Mouse (Mus musculus) embryonic facial prominence, embryonic 13.5 days (tissue): ENCODE data around the gene Msl3. TPM values are rescaled to one million over a fixed set of nuclear protein-coding genes. Genes with fewer than 3 reads are reported as not detected.
"Not testable (repeated sequence)": the region's sequence is repeated elsewhere in the genome, so short reads cannot be mapped to it uniquely, and the experiment has no call there.

ENCODE experiments used
- ATAC-seq: fragments of 200-750 bp; cut with Nextera tagmentation; 2 replicates; pipeline ENCODE4 v1.8.0; 2017; ENCODE audit warnings: low read depth; ENCODE audit not compliant: insufficient number of reproducible peaks, insufficient read depth, low FRiP score, low TSS enrichment
- H3K27ac ChIP-seq: fragments of 300-500 bp; sonication (generic); 2 replicates; pipeline ENCODE4 v1.5.1; 2015; ENCODE audit warnings: moderate library complexity, mild to moderate bottlenecking, inconsistent platforms
- H3K27me3 ChIP-seq: fragments of 300-500 bp; sonication (generic); 2 replicates; pipeline ENCODE4 v1.6.1; 2015; ENCODE audit warnings: mild to moderate bottlenecking, inconsistent platforms
- H3K36me3 ChIP-seq: fragments of 300-500 bp; sonication (generic); 2 replicates; pipeline ENCODE4 v1.6.1; 2015; ENCODE audit warnings: mild to moderate bottlenecking, inconsistent platforms
- H3K4me1 ChIP-seq: fragments of 300-500 bp; sonication (generic); 2 replicates; pipeline ENCODE4 v1.6.1; 2015; ENCODE audit warnings: inconsistent platforms
- H3K4me2 ChIP-seq: fragments of 300-500 bp; sonication (generic); 2 replicates; pipeline ENCODE4 v1.6.1; 2015; ENCODE audit warnings: moderate library complexity, mild to moderate bottlenecking, inconsistent platforms
- H3K4me3 ChIP-seq: fragments of 300-500 bp; sonication (generic); 2 replicates; pipeline ENCODE4 v1.5.1; 2015; ENCODE audit warnings: mild to moderate bottlenecking, inconsistent platforms
- H3K9ac ChIP-seq: fragments of 300-500 bp; sonication (generic); 2 replicates; pipeline ENCODE4 v1.6.1; 2015; ENCODE audit warnings: mild to moderate bottlenecking, inconsistent platforms
- H3K9me3 ChIP-seq: fragments of 300-500 bp; sonication (generic); 2 replicates; pipeline ENCODE4 v1.6.1; 2016; ENCODE audit warnings: inconsistent platforms
- WGBS: fragments of 180-500 bp; shearing (Covaris S2); methylation state at CpG from one replicate; pipeline ENCODE4 v1.1.7; 2015; ENCODE audit warnings: mixed read lengths; 5-methylcytosine and 5-hydroxymethylcytosine counted together
- polyA plus RNA-seq: library from polyadenylated mRNA; unstranded; fragments of >200 nt; fragmentation: Nextera tagmentation; extraction: Ambion mirVana; gene quantifications from 2 replicates; pipeline ENCODE4 v1.2.1, GENCODE M21; 2015

The Msl3 gene
- polyA plus RNA-seq = 33.2 and 33.7 TPM in 2 replicates

DNA sequence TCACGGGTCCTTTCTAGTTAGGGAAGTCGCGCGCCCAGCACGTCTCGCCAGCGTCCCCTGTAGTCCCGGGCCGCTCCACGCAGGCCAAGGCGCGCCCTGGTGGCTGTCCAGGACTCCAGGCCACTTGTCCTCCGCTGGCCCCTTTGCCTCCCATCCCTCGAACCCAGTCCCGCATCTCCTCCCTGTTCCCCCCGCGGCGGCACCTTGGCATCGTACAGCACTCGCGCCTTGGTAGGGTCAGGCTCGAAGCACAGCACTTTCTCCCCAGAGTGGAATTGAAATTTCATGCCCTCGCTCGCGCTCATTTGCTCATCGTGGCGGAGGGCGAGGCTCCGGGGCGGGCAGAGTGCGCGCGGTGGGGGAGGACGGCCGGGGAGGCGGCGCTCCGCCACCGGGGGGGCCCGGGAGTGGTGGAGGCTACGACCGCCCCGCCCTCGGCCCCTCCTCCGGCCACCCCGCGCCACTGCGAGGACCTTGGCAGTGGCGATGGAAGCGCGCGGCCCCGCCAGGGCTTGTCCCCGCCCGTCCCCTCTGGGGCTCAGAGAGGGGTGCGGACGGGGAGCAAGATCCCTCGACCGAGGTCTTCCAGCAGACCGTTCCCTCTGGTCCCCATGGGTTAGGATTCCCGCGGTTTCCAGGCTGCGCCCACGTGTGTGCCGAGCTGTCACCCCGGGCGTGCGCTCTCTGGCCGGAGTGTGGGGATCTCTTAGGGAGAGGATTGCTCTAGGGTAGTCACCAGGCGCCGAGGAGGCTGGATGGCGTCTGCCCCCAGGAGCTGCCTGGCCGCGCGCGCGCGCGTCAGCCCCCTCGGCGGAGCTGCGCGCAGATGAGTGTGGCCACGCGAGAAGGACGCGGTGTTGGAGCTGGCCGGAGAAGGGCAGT is at the start of gene Msl3:
Gene Msl3 (minus strand): TSS at position 374 of the 882 bp plus-strand sequence.
- 29% methylated on average over 88 of the region's 88 CpGs for WGBS
- peak; percentile 89 for ATAC-seq
- Histone ChIP-seq H3K27ac (peak within 1 kb of the TSS; percentile 94), H3K4me1 (no peaks in the 10 kb centered on the region), H3K4me3 (peak within 1 kb of the TSS; percentile 53), H3K9me3 (no peaks in the 10 kb centered on the region), H3K4me2 (peak within 1 kb of the TSS; percentile 74), H3K9ac (peak within 1 kb of the TSS; percentile 73), H3K36me3 (peaks cover 4% of the 10 kb centered on the region; the same call in 1 of the 2 replicates), H3K27me3 (peaks cover 16% of the 10 kb centered on the region)

DNA sequence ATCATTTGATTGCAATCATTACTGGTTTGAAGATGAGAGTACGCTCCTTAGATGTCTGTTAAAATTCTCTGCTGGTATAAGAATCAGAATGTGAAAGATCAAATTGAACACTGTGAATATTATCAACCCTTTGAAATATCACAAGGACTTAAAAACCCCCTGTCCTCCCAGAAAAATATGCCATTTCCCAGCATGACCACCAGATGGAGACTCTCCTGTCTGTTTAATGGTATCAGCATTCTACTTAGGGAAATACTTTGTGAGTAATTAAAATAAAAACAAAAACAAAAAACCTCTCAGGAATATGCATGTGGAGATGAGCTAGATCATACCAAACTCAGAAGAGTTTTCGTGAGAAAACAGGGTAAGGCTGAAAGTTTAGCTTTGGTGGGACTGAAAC is 44.3 kb upstream of the Msl3 start:
- 60% methylated on average over 2 of the region's 2 CpGs for WGBS
- no peak overlapping the region for H3K4me2 ChIP-seq

DNA sequence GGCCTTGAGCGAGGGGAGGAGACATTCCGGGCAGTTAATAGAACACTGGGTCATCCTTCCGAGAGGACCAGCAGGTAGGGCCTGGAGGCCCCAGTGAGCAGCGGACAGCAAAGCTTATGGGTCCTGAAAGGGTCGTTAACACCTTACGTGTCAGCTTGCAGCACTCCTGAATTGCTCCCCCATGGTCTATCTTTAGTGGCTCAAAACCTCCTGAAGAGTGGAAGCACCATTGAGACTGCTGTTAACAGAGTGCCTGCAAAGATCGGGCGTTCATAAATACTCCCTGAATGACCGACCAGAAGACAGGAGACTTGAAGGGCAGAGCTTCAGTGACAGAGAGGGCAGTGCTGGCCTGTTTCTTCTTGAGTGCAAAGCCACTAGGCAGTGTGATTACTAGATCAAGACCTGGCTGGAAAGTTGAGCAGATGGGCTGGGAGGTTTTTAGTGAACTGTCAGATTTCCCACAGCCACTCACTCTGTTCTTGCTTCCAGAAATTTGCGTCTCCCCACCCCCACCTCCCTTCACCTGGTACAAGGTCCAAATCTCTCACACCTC is 787 bp upstream of the Msl3 start:
- peak overlapping the region; percentile 53 for H3K4me3 ChIP-seq
- H3K27me3 ChIP-seq = peaks cover 16% of the 10 kb centered on the region
- H3K9me3 ChIP-seq = no peaks in the 10 kb centered on the region
- H3K27ac ChIP-seq = peak overlapping the region; percentile 94; the same call in 1 of the 2 replicates
- WGBS = 33% methylated on average over 10 of the region's 10 CpGs
- peak overlapping the region; percentile 73 for H3K9ac ChIP-seq
- no peak for ATAC-seq
- H3K4me1 ChIP-seq = no peaks in the 10 kb centered on the region
- H3K36me3 ChIP-seq = no peaks in the 10 kb centered on the region
- H3K4me2 ChIP-seq = peak overlapping the region; percentile 74

More for the DNA sequence above, 44.3 kb upstream of the Msl3 start:
- H3K9me3 ChIP-seq = no peaks in the 10 kb centered on the region
- no peak overlapping the region for H3K27ac ChIP-seq
- no peaks in the 10 kb centered on the region for H3K36me3 ChIP-seq
- ATAC-seq = no peak
- no peak overlapping the region for H3K4me3 ChIP-seq
- no peaks in the 10 kb centered on the region for H3K4me1 ChIP-seq
- H3K9ac ChIP-seq = no peak overlapping the region
- peaks cover 5% of the 10 kb centered on the region; the same call in 1 of the 2 replicates for H3K27me3 ChIP-seq

DNA sequence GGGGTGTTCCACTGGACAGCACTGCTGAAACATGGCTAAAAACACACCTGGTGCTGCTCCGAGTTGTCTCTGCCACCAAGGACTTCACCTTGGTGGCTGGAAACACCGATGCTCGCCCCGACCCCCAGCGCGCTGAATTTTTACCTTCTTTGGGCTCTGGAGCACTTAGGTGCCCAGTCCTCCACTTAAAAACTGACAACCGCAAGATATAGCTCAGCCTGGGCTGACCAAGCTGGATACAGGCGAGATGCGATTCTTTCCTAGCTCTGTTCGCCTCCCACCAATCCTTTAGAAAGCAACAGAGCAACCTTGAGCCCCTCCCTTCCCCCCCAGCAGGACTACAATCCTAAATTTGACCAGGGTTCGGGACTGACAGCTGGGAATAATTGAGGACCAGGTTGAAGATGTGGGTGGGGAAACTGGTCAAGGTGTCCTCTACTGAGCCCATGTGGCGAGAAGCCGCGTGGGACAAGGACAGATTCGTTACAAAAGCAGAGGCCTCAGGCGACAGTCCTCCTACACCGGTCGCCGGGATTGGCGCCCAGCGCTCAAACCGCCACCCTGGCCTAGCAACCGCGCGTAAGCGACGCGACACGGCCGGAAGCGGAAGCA is 679 bp downstream of the Msl3 start:
- Histone ChIP-seq H3K9ac (peak overlapping the region; percentile 73), H3K27ac (peak overlapping the region; percentile 94), H3K4me3 (peak overlapping the region; percentile 53), H3K36me3 (peaks cover 9% of the 10 kb centered on the region), H3K4me2 (peak overlapping the region; percentile 74), H3K4me1 (no peaks in the 10 kb centered on the region), H3K9me3 (no peaks in the 10 kb centered on the region), H3K27me3 (peaks cover 16% of the 10 kb centered on the region)
- ATAC-seq = no peak
- WGBS = 25% methylated on average over 31 of the region's 31 CpGs

GRCm38 (mm10) chrX:168672425-168672824 is 1.3 kb downstream of the Msl3 start:
- Histone ChIP-seq H3K36me3 (peaks cover 15% of the 10 kb centered on the region), H3K27ac (peak overlapping the region; percentile 94; the same call in 1 of the 2 replicates), H3K9me3 (no peaks in the 10 kb centered on the region), H3K27me3 (peaks cover 16% of the 10 kb centered on the region), H3K4me1 (no peaks in the 10 kb centered on the region), H3K9ac (peak overlapping the region; percentile 73), H3K4me3 (peak overlapping the region; percentile 53), H3K4me2 (peak overlapping the region; percentile 74)
- peak; percentile 68; the same call in 1 of the 2 replicates for ATAC-seq
- WGBS = 26% methylated on average over 9 of the region's 9 CpGs

DNA sequence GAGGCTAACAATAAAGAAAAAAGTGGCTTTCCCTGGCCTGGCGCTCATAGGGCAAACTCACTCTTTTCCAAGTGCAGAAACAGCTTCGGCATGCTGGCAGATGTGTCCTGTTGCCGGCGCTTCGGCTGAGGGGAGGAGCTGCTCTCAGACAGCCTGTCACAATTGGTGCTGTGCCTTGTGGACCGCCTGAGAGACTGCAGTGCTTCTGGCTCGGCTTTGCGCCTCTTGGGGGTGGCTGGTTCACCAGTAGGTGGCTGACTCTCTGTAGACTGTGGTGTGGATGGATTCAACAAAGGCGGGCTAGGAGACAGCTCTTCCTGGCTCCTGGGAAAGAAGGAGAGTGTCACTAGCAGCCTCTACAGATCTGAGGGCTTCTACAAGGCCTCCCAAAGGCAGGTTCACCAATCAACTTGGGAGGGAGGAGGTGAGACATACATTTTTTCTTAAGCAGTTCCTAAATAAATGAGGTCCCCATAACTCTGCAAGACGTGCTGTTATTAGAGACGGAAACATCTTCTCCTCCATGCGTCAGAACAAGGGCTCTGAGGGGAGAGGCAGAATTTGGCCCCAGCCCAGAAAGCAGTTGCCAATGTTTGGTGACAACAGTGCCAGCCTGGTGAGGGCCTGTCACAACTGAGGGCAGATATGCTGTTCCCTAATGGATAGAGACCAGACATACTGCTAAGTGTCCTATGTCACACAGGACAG is 9.6 kb downstream of the Msl3 start:
- 73% methylated on average over 12 of the region's 12 CpGs for WGBS
- ATAC-seq = no peak
- peaks cover 13% of the 10 kb centered on the region; the same call in 1 of the 2 replicates for H3K27me3 ChIP-seq

DNA sequence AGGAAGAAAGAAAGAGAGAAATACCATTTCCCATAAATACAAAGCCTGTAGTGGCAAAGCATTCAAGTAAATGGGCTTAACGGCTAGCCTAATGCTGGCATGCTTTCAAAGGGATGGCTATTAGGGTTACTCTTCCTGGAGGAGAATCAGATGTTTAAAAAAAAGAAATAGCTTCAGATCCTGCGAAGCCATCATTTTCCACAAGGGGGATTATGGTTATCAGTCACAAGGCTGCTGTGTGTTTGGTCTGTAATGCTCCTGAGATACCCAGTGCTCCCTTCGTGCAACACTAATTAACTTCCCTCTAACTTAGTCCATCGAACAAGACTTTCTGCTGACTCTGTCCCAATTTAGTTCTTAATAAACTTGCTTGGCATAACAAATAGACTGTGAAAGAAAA is 13.5 kb downstream of the Msl3 start:
- Histone ChIP-seq H3K4me2 (no peak overlapping the region), H3K36me3 (peaks cover 14% of the 10 kb centered on the region; the same call in 1 of the 2 replicates), H3K27ac (no peak overlapping the region), H3K9me3 (no peaks in the 10 kb centered on the region), H3K4me1 (no peaks in the 10 kb centered on the region), H3K9ac (no peak overlapping the region), H3K27me3 (peaks cover 9% of the 10 kb centered on the region; the same call in 1 of the 2 replicates), H3K4me3 (no peak overlapping the region)
- ATAC-seq = no peak
- WGBS = 70% methylated on average over 4 of the region's 4 CpGs

More for the DNA sequence above, 9.6 kb downstream of the Msl3 start:
- Histone ChIP-seq H3K4me1 (no peaks in the 10 kb centered on the region), H3K9ac (no peak overlapping the region), H3K4me2 (no peak overlapping the region), H3K4me3 (no peak overlapping the region), H3K36me3 (peaks cover 20% of the 10 kb centered on the region), H3K27ac (no peak overlapping the region), H3K9me3 (no peaks in the 10 kb centered on the region)

DNA sequence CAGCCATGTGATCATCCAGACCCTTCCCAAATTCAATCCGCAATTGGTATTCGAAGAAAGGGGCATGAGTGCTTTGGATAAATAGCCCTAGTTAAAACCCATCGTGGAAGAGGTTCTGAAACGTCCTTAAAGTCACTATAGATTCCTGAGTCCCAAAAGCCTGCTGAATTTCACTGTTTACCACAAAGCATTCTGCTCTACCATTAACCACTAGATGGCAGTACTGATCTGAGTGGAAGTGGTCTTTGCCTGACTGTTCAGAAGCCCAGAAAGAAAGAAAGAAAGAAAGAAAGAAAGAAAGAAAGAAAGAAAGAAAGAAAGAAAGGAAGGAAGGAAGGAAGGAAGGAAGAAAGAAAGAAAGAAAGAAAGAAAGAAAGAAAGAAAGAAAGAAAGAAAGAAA is 13.9 kb downstream of the Msl3 start:
- H3K4me3 ChIP-seq, H3K9ac ChIP-seq, H3K27me3 ChIP-seq, H3K4me2 ChIP-seq, H3K9me3 ChIP-seq, H3K4me1 ChIP-seq, H3K27ac ChIP-seq, ATAC-seq: not testable (repeated sequence)
- H3K36me3 ChIP-seq = peaks cover 14% of the 10 kb centered on the region; the same call in 1 of the 2 replicates
- 49% methylated on average over 4 of the region's 4 CpGs for WGBS

- no peak overlapping the region for H3K27ac ChIP-seq
- no peak overlapping the region for H3K4me3 ChIP-seq
- no peak for ATAC-seq
- no peak overlapping the region for H3K9ac ChIP-seq
- H3K4me1 ChIP-seq = no peaks in the 10 kb centered on the region
- H3K4me2 ChIP-seq = no peak overlapping the region
- H3K36me3 ChIP-seq = peaks cover 14% of the 10 kb centered on the region; the same call in 1 of the 2 replicates
- peaks cover 5% of the 10 kb centered on the region; the same call in 1 of the 2 replicates for H3K27me3 ChIP-seq
- WGBS = 85% methylated on average over 3 of the region's 3 CpGs
- H3K9me3 ChIP-seq = no peaks in the 10 kb centered on the region
Observed at GRCm38 (mm10) chrX:168659275-168659674, 14.4 kb downstream of the Msl3 start.

GRCm38 (mm10) chrX:168657795-168658194 is 15.9 kb downstream of the Msl3 start:
- H3K27me3 ChIP-seq = no peaks in the 10 kb centered on the region; the same call in 1 of the 2 replicates

GRCm38 (mm10) chrX:168649336-168649735 is 24.4 kb downstream of the Msl3 start:
- H3K9me3 ChIP-seq = no peaks in the 10 kb centered on the region
- no peak for ATAC-seq
- no peak overlapping the region for H3K9ac ChIP-seq
- WGBS = 69% methylated on average over 2 of the region's 2 CpGs
- peaks cover 23% of the 10 kb centered on the region; the same call in 1 of the 2 replicates for H3K27me3 ChIP-seq
- H3K4me2 ChIP-seq = no peak overlapping the region
- no peak overlapping the region for H3K4me3 ChIP-seq
- no peaks in the 10 kb centered on the region for H3K4me1 ChIP-seq
- no peak overlapping the region for H3K27ac ChIP-seq
- H3K36me3 ChIP-seq = peaks cover 16% of the 10 kb centered on the region

More at GRCm38 (mm10) chrX:168657795-168658194, 15.9 kb downstream of the Msl3 start:
- WGBS = 92% methylated on average over 1 of the region's 1 CpGs
- Histone ChIP-seq H3K4me1 (no peaks in the 10 kb centered on the region), H3K9me3 (no peaks in the 10 kb centered on the region), H3K4me3 (no peak overlapping the region), H3K27ac (no peak overlapping the region), H3K36me3 (peaks cover 11% of the 10 kb centered on the region; the same call in 1 of the 2 replicates), H3K4me2 (no peak overlapping the region), H3K9ac (no peak overlapping the region)
- ATAC-seq = no peak
